Mouse (Mus musculus) myocyte (in vitro differentiated cells): ENCODE data around the gene Psme2.

Source experiments
- MAX ChIP-seq: IDR thresholded peaks from one replicate; pipeline ENCODE4 v1.6.1; 2011; ENCODE audit warnings: low read depth, mild to moderate bottlenecking, control low read depth
- POLR2A ChIP-seq: IDR thresholded peaks from one replicate; pipeline ENCODE4 v1.6.1; 2011; ENCODE audit warnings: low read depth, mild to moderate bottlenecking, control low read depth, moderate library complexity; ENCODE audit not compliant: insufficient read length
- SRF ChIP-seq: IDR thresholded peaks from one replicate; pipeline ENCODE4 v1.6.1; 2011; ENCODE audit warnings: low read depth; ENCODE audit not compliant: control insufficient read depth, insufficient read length
- USF1 ChIP-seq: IDR thresholded peaks from one replicate; pipeline ENCODE4 v1.6.1; 2011; ENCODE audit warnings: low read depth, mild to moderate bottlenecking, control low read depth, moderate library complexity

GRCm38 (mm10) chr14:55577871-55578667, 12.8 kb downstream of the Psme2 start, which contains the start of gene Psme1:
- TF ChIP-seq MAX (no peak), SRF (no peak), USF1 (no peak), POLR2A (peak; percentile 68)
